Mouse (Mus musculus) layer of hippocampus, adult 2 months (tissue): ENCODE measurements around the gene Spata31d1b. TPM values are rescaled to one million over a fixed set of nuclear protein-coding genes. Genes with fewer than 3 reads are reported as not detected.

ENCODE experiments used
- DNase-seq, 2 experiments: peaks; one replicate each; pipeline ENCODE4 v3.0.0; 2022; ENCODE audit warnings: low spot score in 2 of 2
- H3K27ac ChIP-seq: fragments of 200-600 bp; 2 replicates; pipeline ENCODE4 v1.8.1; 2022
- H3K4me3 ChIP-seq: fragments of 200-600 bp; 2 replicates; pipeline ENCODE4 v1.8.1; 2022; ENCODE audit warnings: mild to moderate bottlenecking
- CTCF ChIP-seq: fragments of 200-600 bp; conservative IDR thresholded peaks from 2 replicates; pipeline ENCODE4 v1.8.1; 2022; ENCODE audit warnings: antibody characterized with exemption, mild to moderate bottlenecking, moderate library complexity
- total RNA-seq, 2 experiments: library from RNA; stranded (reverse); gene quantifications; 2 replicates each; pipeline ENCODE4 v1.2.3; 2021

Spata31d1b gene
- total RNA-seq, 2 experiments from 2014 or later = 0.12 TPM; not detected in 1

- Histone ChIP-seq H3K27ac (no peak overlapping the region), H3K4me3 (no peak overlapping the region)
- DNase-seq = no peak
- no peak for TF ChIP-seq CTCF
These were observed 29.0 kb downstream of the Spata31d1b start for GRCm38 (mm10) chr13:59741096-59741495.

DNA sequence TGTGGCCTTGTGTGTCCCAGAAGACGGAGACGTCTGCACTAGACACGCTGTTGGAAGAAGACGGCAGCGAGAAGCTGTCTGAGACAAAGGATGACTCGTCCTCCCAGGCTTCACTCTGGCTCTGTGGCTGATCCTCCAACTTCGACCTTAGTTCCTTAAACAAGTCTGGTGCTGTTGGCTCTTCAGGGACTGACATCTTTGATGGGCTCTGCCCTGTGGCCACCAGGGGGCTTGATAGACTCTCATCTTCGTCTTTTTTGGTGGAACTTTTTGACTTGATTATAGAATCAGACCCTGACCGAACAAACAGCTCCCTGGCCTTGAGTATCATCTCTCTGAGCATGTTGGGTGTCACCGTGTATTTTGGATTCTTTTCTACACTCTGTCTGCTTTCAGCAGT is 29.6 kb downstream of the Spata31d1b start:
- Histone ChIP-seq H3K4me3 (no peak overlapping the region), H3K27ac (no peak overlapping the region)
- no peak for DNase-seq
- peak; percentile 62 for TF ChIP-seq CTCF

DNA sequence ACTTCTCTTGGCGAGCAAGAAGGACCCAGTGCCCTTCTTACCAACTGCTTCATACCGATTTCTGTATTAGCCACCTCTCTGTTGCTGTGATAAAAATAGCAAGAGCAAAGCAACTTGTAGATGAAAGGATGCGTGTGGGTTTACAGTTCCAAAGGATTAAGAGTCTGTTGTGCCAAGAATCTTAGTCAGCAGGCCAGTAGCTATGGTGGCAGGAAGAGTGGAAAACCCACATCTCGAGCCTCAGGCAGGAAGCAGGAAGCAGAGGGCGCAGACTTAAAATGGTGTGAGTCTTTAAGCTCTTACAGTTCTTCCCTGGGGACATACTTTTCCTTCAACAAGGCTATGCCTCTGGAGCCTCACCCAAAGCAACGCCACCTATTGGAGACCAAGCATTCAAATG is 33.4 kb downstream of the Spata31d1b start:
- H3K4me3 ChIP-seq = no peak overlapping the region
- no peak for DNase-seq
- H3K27ac ChIP-seq = no peak overlapping the region
- TF ChIP-seq CTCF = no peak

DNA sequence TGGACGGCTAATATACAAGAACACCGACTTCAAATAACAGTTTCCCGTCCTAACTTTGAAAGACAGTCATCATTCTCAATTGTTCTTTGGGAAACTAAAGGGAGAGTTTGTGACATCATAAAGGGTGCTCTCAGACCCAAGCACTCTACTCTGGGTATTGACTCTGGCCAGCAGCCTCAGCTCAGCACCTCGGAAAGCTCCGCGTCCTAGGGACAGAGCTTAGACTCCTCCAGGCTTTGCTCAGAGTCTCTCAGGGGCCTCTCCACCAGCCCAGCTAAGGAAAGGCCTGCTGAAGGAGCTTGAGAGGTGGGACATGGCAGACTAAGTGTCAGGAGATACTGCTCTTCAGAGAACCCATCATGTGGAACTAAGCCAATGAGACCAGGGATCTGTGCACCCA is 34.1 kb downstream of the Spata31d1b start:
- no peak for DNase-seq

DNA sequence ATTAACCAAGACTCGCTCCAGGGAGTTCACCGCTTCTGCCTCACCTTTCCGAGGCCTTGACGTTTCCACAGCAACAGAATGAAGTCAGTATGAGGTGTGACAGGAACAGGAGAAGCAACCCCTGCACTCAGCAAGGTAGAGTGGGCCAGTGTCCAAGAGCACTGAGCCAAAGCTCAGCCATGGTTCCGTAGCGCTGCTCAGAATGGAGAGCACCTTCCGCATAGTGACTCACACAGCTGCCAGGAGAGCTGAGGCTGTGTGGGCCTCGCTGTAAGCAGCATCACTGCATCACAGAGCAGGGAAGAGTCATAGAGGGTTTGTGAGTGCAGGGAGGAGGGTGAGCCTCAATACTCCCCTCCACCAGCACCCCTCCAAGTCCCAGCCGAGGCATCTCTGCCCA is 34.6 kb downstream of the Spata31d1b start, which contains the start of gene 1700014D04Rik:
TSS of gene 1700014D04Rik (minus strand) at position 42 of the 400 bp plus-strand sequence.
- TF ChIP-seq CTCF = no peak
- peak in 1 of 2 experiments; percentile 48 for DNase-seq
- H3K27ac ChIP-seq = no peak within 1 kb of the TSS
- no peak within 1 kb of the TSS for H3K4me3 ChIP-seq

More for the DNA sequence above, 34.1 kb downstream of the Spata31d1b start:
- Histone ChIP-seq H3K4me3 (no peak overlapping the region), H3K27ac (no peak overlapping the region)
- no peak for TF ChIP-seq CTCF

- Histone ChIP-seq H3K4me3 (no peak overlapping the region), H3K27ac (no peak overlapping the region)
- no peak for DNase-seq
- TF ChIP-seq CTCF = no peak
These were observed 38.2 kb downstream of the Spata31d1b start for GRCm38 (mm10) chr13:59750310-59750709.

- Histone ChIP-seq H3K4me3 (no peak overlapping the region), H3K27ac (no peak overlapping the region)
- no peak for DNase-seq
- TF ChIP-seq CTCF = no peak
These were observed 44.8 kb downstream of the Spata31d1b start for GRCm38 (mm10) chr13:59756906-59757305.

DNA sequence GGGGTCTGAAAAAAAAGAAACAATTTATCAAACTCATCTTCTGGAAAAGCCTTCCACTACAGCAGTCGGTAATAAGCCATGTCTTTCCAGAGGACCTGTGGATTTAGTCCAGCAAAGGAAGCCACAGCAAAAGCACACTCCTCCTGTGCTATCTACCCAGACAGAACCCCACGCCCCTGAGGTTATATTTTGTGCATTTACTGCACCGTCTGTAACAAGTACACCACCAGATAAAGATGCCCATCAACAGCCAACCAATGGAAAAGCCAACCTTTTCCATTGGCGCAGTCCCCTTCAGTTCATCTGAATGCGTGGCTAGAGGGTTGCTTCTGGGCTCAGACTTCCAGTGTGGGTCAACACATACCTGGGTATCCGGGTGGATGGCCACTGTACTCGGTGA is 50.7 kb downstream of the Spata31d1b start:
- H3K27ac ChIP-seq = no peak overlapping the region
- no peak for DNase-seq
- no peak for TF ChIP-seq CTCF
- H3K4me3 ChIP-seq = no peak overlapping the region

- no peak for TF ChIP-seq CTCF
- no peak overlapping the region for H3K27ac ChIP-seq
- DNase-seq = no peak
- no peak overlapping the region; the same call in 1 of the 2 replicates for H3K4me3 ChIP-seq
These were observed 54.9 kb downstream of the Spata31d1b start for GRCm38 (mm10) chr13:59766786-59767515.

GRCm38 (mm10) chr13:59768531-59768930 is 56.4 kb downstream of the Spata31d1b start:
- no peak for DNase-seq
- Histone ChIP-seq H3K4me3 (peak overlapping the region; percentile 95), H3K27ac (peak overlapping the region; percentile 100; the same call in 1 of the 2 replicates)
- TF ChIP-seq CTCF = no peak

Other genes with a start within 250 kb of the Spata31d1b start
- gene Agtpbp1, start 127.1 kb upstream of the Spata31d1b start, total RNA-seq = 100 to 1,000 TPM; 374 to 406 TPM
- 10 to 100 TPM; 88.5 to 98.8 TPM for gene Naa35, start 127.0 kb upstream of the Spata31d1b start, total RNA-seq
- gene Golm1, start 36.5 kb upstream of the Spata31d1b start, total RNA-seq = 10 to 100 TPM; 67.4 to 71.8 TPM
- gene 4921517D22Rik, start 18.2 kb upstream of the Spata31d1b start, total RNA-seq = not detected
- gene Spata31d1a, start 2.0 kb upstream of the Spata31d1b start, total RNA-seq = under 1 TPM; 0.22 to 0.26 TPM
- not detected for gene Spata31d1d, start 19.5 kb downstream of the Spata31d1b start, total RNA-seq
- gene 1700014D04Rik, start 34.5 kb downstream of the Spata31d1b start, total RNA-seq = under 1 TPM; 0.31 to 0.86 TPM
- 100 to 1,000 TPM; 138 to 142 TPM for gene Isca1, start 57.5 kb downstream of the Spata31d1b start, total RNA-seq
- not detected for gene Gm49354, start 70.0 kb downstream of the Spata31d1b start, total RNA-seq
- gene Tut7, start 110.9 kb downstream of the Spata31d1b start, total RNA-seq = 10 to 100 TPM; 55.1 to 68.5 TPM